Mouse (Mus musculus) T-helper 2 cell (primary cell): ENCODE results near the gene Smim6.

Experiments used
- in situ Hi-C: fragments of 300-600 bp; cut with MboI, MseI; formaldehyde crosslinking; loops from one replicate; pipeline ENCODE4 v1.15.1; 2025; ENCODE audit warnings: high pct_unique_total_duplicates

Smim6 gene

GRCm38 (mm10) chr11:115933747-115934110, 21.9 kb downstream of the Smim6 start:
- in situ Hi-C loops = loop anchor here (5.0 kb wide), 1 partner anchor 79 kb away; the partner anchor contains the start of gene Galk1

GRCm38 (mm10) chr11:115939690-115940329, 28.0 kb downstream of the Smim6 start:
- in situ Hi-C loops = no loop called here

DNA sequence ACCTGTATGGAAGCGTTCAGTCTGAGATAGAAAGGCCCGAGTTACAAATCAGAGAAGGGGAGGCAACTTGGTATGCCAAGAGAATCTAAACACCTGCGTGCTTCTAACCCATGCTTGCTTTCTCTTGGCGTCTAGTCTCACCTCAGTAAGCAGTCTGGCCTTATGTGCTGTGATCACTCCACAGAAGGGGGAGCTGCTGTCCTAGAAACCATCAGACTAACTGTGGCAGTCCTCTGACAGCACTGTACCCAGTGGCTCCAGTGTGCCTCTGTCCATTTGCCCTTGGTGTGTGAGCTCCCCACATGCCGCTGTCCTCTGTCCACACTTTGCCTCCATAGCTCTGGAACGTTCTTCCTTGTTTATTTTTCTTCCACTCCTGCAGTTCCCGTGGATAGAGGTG, 30.2 kb downstream of the Smim6 start:
- in situ Hi-C loops = no loop called here

DNA sequence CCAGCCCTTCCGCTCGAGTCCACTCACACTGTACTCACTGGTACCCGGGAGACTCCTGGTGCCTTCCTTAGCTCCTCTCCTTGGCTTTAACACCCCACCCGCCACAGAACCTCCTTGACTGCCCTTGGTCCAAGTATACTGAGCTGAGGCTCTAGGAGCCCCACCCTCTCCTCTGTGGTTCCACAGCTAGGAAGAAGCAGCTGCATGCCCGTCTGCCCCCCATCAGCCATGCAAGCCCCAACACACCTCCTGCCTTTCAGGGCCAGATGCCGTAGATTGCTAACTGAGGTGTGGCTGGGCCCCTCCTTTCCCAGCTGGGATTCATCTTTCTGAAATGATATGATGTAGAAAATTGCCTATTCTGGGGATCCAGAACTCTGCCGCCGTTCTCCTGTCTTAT, 33.4 kb downstream of the Smim6 start:
- in situ Hi-C loops = no loop called here

DNA sequence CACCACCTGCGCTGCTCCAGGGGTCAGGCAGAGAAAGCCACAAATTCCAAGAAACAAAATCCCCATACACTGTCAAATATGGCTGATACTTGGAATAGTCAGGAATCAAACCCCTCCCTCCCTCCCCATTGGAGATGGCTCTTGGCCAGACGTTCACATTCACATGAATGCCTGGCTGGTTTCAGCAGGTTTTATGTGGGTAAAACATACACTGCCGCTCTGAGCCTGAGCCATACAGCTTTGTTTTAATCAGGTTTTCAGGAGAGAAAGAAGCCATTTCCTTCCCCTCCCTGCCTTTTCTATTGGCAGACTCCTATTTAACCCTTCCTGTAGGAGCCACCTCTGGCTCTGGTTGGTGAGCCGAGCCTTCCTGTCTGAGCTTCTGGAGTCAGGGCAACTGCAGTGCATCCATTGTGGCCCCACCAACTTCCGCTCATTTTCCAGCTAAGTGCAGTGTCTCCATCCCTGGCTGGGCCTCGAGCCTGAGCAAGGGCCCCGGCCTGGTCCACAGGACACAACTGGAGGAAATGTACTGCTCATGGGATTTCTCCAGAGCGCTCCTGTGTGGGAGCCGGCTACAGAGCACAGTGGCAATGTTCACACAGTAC, 34.5 kb downstream of the Smim6 start:
- in situ Hi-C loops = no loop called here

GRCm38 (mm10) chr11:115948316-115948715, 36.5 kb downstream of the Smim6 start:
- in situ Hi-C loops = no loop called here

DNA sequence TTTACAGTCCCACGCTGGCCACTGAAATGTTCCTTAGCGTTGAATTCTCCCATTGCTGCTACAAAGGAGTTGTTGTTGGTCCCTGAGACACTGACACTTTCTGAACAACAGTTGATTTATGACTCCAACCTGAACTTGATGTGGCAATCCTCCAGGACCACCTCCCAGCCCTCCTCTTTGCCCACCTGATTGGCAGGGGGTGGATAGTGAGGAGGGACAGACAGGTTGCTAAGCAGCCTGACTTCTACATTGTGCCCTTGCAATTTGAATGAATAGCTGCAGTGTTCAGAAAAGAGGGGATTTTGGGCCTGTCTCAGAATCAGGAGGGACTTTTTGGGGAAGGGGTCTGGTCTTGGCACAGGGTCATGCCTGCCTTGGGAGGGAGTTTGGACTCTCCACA, 38.9 kb downstream of the Smim6 start:
- in situ Hi-C loops = no loop called here

- in situ Hi-C loops = no loop called here
Measured at GRCm38 (mm10) chr11:115954712-115955111, 42.9 kb downstream of the Smim6 start.

DNA sequence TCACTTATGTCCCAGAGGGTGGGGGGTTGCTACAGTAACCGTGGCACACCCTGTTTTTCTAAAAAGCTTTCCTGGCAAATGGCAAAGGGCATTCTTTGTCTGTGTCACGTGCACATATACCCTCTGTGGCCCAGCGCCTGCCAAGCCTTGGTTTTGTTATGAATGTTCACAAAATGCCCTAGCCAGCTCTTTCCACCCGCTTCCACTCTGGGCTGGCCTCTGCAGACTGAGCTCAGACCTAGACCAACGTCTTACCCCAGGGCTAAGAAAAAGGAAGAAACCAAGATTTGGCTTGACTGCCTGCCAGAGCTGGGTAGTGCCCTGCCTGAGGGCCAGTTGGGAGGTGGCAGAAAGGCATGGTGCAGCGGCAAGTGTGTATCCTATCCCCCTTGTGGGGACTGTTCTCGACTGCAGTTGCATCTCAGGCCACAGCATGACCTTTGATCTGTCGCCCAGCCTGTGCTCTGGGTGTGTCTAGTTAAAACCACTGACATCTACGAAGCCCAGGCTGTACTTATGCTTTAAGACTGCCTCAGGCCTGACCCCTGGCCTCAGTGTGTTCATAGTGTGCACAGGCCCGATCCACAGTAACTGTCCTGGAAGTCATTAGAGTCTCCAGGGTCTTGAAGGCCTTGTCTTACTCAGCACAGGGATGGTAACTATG, 43.5 kb downstream of the Smim6 start:
- in situ Hi-C loops = no loop called here

GRCm38 (mm10) chr11:115956453-115956852, 44.6 kb downstream of the Smim6 start:
- in situ Hi-C loops = no loop called here

GRCm38 (mm10) chr11:115957971-115958370, 46.2 kb downstream of the Smim6 start:
- in situ Hi-C loops = no loop called here

DNA sequence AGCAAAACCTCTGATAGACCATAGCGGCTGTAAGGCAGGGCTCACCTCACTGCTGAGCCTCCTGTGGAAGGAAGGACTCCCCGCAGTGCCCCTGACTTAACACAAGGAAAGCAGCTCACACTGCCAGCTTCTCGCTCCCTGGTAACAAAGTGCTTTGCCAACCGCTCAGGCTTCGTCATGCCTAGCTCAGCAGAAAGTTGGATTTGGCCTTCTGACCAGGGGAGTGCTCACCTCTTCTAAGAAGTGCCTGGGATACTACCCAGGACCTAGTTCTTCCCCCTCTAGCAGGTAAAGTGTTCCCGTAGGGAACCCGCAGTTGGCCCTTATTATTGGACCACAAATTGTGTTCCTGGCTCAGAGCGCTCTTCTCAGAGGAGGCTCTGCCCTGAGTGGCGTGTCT, 47.2 kb downstream of the Smim6 start:
- in situ Hi-C loops = no loop called here

- in situ Hi-C loops = loop anchor here (10.0 kb wide), 1 partner anchor 702 kb away; no protein-coding TSS in a partner anchor
Measured at GRCm38 (mm10) chr11:115962651-115963412, 51.0 kb downstream of the Smim6 start.
